Mouse (Mus musculus) kidney, postnatal 14 days (tissue): ENCODE data around the gene Pdxp.

ENCODE experiments used
- DNase-seq: peaks from one replicate; pipeline ENCODE4 v3.0.0; 2022; ENCODE audit warnings: mixed read lengths

Pdxp gene

DNA sequence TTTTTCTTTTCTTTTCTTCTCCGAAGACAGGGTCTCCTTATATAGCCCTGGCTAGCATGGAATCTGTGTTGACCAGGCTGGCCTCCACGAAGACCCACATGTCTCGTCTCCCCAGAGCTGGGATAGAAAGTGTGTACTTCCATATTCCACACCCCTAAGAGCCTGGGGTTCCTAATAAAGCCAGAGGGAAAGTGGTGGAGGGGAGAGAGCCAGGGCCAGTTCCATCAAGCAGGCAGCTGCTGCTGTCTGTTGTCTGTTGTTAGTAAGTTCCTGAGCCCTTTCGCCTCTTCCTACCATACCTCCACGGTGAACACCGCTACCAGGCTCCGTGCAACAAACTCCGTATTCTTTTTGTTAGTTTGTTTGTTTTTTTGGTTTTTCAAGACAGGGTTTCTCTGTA, 14.8 kb downstream of the Pdxp start:
- no peak for DNase-seq

- no peak for DNase-seq
Observed at GRCm38 (mm10) chr15:78930192-78930706, 16.5 kb downstream of the Pdxp start.

- DNase-seq = no peak
Observed at GRCm38 (mm10) chr15:78930801-78931426, 17.2 kb downstream of the Pdxp start.

- peak; percentile 58 for DNase-seq
Observed at GRCm38 (mm10) chr15:78931577-78931976, 17.9 kb downstream of the Pdxp start.

- DNase-seq = peak; percentile 90
Observed at GRCm38 (mm10) chr15:78934784-78935320, 21.1 kb downstream of the Pdxp start, which contains the start of gene Nol12. Nol12 (plus strand) TSS chr15:78934933.

DNA sequence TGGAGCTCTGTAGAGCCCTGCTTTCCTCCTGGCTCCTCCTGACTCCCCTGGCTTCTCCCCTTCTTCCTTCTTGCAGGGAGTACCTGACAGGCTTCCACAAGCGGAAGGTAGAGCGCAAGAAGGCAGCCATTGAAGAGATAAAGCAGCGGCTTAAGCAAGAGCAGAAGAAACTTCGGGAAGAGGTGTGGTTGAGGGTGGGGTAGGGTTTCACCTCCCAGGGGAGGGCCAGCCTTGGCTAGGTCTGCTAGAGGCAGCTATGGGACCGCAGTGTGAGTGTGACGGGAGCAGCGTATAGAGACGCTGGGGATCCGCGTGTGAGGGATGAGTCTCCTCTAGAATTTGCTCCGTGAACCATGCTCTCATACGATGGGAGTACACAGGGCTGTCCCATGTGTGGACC, 22.7 kb downstream of the Pdxp start:
- no peak for DNase-seq

GRCm38 (mm10) chr15:78937311-78937710, 23.6 kb downstream of the Pdxp start:
- DNase-seq = no peak

- no peak for DNase-seq
Observed at GRCm38 (mm10) chr15:78937963-78938362, 24.2 kb downstream of the Pdxp start.

- DNase-seq = no peak
Observed at GRCm38 (mm10) chr15:78940325-78940724, 26.6 kb downstream of the Pdxp start.

DNA sequence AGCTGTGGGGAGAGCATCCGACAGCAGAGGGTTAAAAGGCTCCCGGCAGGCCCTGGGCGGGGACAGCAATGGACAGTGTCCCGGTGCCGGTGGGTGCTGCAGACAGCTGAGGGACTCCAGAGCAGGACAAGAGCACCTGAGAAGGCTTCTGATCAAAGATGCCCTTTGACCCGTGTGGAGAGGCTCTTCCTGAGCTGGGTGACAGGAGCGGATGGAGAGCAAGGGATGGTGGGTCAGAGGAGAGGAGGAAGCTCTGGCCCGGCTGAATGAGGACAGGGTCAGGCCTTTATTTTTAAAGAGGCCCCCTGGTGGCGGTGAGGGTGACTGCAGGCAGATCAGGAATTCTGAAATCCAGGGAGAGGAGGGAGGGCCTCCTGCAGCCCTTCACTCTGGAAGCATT, 28.9 kb downstream of the Pdxp start:
- peak; percentile 87 for DNase-seq

GRCm38 (mm10) chr15:78946232-78946631, 32.5 kb downstream of the Pdxp start:
- no peak for DNase-seq

- DNase-seq = peak; percentile 93
Observed at GRCm38 (mm10) chr15:78947657-78948056, 33.9 kb downstream of the Pdxp start, which contains the start of gene Triobp. Triobp (plus strand) TSS chr15:78947724.

GRCm38 (mm10) chr15:78948152-78948725, 34.5 kb downstream of the Pdxp start:
- DNase-seq = no peak

DNA sequence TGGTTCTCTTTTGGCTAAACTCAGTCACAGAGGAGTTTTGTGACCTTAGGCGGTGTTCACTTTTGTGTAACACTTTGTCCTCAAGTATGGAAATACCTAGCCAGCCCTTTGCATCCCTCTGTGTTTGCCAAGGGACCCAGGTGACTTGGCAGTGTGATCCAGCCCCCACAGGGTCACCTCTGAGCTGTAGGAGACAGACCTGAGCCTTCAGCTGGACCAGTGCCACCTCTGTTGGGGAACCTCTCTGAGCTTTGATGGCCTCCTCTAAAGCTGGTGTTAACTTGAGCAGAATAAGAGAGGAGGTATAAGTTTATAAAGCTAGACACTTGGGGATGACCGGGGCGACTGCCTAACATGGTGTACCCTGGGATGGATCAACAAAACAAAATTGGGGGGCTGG, 35.2 kb downstream of the Pdxp start:
- DNase-seq = no peak

DNA sequence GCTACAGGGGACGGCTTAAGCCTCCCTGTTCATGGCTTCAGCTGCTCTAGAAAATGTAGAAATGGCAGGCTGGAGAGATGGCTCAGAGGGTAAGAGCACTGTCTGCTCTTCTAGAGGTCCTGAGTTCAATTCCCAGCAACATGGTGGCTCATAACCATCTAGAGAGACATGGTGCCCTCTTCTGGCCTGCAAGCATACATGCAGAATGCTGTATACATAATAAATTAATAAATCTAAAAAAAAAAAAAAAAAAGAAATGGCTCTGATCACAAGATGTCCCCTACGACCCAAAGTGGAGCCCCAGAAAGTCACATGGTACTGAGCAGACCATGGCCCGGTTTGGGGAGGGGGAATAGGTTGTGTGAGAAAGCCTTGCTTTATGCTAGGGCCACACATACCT, 41.9 kb downstream of the Pdxp start:
- no peak for DNase-seq

- no peak for DNase-seq
Observed at GRCm38 (mm10) chr15:78956351-78956750, 42.6 kb downstream of the Pdxp start.

- no peak for DNase-seq
Observed at GRCm38 (mm10) chr15:78957021-78957420, 43.3 kb downstream of the Pdxp start.

DNA sequence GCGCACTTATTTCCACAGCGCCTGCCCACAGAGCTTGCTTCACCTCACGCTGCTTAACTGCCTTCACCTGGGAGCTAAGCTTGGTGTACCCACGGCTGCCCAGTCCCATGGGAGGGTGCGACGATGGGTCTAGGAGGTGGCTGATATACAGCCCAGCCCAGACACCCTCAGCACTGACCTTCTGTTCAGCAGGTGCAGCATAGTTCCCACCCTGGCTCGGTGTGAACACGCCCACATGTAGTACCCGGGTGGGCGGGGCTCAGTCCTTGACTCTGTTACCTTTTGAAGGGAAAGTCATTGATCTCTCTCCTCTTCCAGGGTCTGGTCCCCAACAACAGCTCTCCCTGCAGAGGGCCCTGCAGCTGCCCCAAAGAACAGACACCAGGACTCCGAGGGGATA, 45.8 kb downstream of the Pdxp start:
- DNase-seq = no peak

DNA sequence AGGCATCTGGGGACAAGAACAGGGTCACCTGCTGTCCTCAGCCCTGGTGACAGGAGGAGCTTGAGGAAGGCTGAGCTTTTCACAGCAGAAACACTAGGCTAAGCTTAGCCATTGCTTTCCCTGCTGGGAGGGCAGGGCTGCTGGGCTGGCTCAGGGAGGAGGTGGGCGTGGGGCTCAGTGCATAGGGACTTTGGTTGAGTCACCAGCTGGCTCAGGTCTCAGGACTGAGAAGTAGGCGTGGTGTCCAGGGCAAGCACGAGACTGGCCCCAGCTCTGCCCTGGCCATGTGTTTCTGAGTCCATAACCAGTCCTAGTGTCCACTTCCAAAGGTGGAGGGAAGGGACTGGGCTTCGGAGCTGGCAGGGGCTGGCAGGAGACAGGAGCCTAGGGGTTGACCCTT, 46.4 kb downstream of the Pdxp start:
- DNase-seq = no peak

GRCm38 (mm10) chr15:78962885-78963284, 49.2 kb downstream of the Pdxp start:
- peak; percentile 79 for DNase-seq
